In the genomic region with DNA sequence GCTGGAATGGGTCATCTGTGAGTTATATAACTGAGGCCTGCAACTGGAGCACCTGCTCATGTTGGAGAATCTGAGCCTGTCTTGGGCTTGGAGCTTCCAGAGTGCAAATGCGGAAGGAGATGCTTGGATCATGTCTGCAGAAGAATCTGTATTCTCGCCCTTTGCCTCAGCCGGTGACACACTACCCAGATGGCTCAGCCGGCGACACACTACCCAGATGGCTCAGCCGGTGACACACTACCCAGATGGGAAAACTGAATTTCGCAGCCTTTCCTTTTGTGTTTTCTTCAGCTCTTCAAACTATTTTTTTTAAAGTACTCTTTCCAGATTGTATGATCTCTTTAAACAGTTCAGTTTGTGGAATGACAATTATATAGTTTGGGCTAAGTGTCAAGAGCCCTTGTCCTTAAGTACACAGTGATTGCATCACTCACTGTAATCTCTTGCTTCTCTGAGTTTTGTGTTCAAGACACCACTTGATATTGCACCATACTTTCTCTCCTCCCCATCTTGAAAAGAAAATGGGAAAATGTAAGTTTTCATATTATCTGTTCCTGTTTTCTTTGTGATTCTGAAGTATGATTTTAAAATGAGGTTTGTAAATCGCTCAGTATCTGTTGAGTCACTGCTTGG, we compare ENCODE assay signal across 16 mouse cellular contexts.
DNase-seq lines count a peak whose midpoint lies in the region; ATAC-seq and TF ChIP-seq lines count a peak whose summit lies in the region.
"Had no signal": no experiment of that assay in that cellular context is flagged by ENCODE, and none has a peak within 500 bp of the region (broad histone marks: within the 10 kb centered on the region; RNA-seq: fewer than 3 reads in every experiment).

No protein-coding gene starts in this region.

- 75% methylated on average over 8 of the region's 8 CpGs for WGBS in forebrain, embryonic 15.5 days
- 89% methylated on average over 8 of the region's 8 CpGs for WGBS in forebrain, embryonic 11.5 days
- WGBS in lung, postnatal 0 days, result 61% methylated on average over 8 of the region's 8 CpGs
- 73% methylated on average over 8 of the region's 8 CpGs for WGBS in lung, adult 2 months
- 60% methylated on average over 8 of the region's 8 CpGs for WGBS in forebrain, postnatal 0 days

- H3K4me2 ChIP-seq in forebrain, embryonic 15.5 days (replicated peaks), result no peak overlapping the region
- no peak overlapping the region for H3K4me2 ChIP-seq in forebrain, embryonic 11.5 days (ENCODE audit: low read depth, low read length, severe bottlenecking)
- H3K4me2 ChIP-seq in lung, postnatal 0 days (replicated peaks; ENCODE audit: low read depth, low read length), result no peak overlapping the region
- H3K4me2 ChIP-seq in forebrain, postnatal 0 days (ENCODE audit: low read depth), result no peak overlapping the region
- H3K4me2 ChIP-seq: hindbrain, embryonic 12.5 days; limb, embryonic 15.5 days; midbrain, embryonic 13.5 days had no signal

- TF ChIP-seq POLR2A in lung, adult 2 months (IDR thresholded peaks at IDR 0.05; ENCODE audit: borderline replicate concordance, extremely low read depth, low read depth, low read length), result no peak

- H3K4me1 ChIP-seq in forebrain, embryonic 15.5 days, result 0 out of 2 replicates have a peak, but pooled peaks cover 4% of the 10 kb centered on the region
- H3K4me1 ChIP-seq in forebrain, embryonic 11.5 days (replicated peaks; ENCODE audit: control insufficient read depth, insufficient read depth, low read length), result no peaks in the 10 kb centered on the region
- no peaks in the 10 kb centered on the region for H3K4me1 ChIP-seq in lung, postnatal 0 days (ENCODE audit: insufficient read depth, low read depth, low read length)
- no peaks in the 10 kb centered on the region for H3K4me1 ChIP-seq in lung, adult 2 months (ENCODE audit: control insufficient read depth, insufficient read depth, low read length)
- no peaks in the 10 kb centered on the region for H3K4me1 ChIP-seq in forebrain, postnatal 0 days (ENCODE audit: insufficient read depth)

- no peak overlapping the region for H3K4me3 ChIP-seq in forebrain, embryonic 15.5 days
- H3K4me3 ChIP-seq in forebrain, embryonic 11.5 days (ENCODE audit: low read depth, low read length), result no peak overlapping the region
- H3K4me3 ChIP-seq in lung, postnatal 0 days (ENCODE audit: low read depth, low read length), result no peak overlapping the region
- H3K4me3 ChIP-seq in lung, adult 2 months (replicated peaks; ENCODE audit: extremely low read depth, low read depth, low read length), result no peak overlapping the region
- no peak overlapping the region for H3K4me3 ChIP-seq in forebrain, postnatal 0 days (ENCODE audit: low read depth, low read length)
- H3K4me3 ChIP-seq: hindbrain, embryonic 12.5 days; limb, embryonic 15.5 days; midbrain, embryonic 13.5 days had no signal

- no peak overlapping the region for H3K27ac ChIP-seq in forebrain, embryonic 15.5 days (replicated peaks)
- no peak overlapping the region for H3K27ac ChIP-seq in forebrain, embryonic 11.5 days (ENCODE audit: low read depth, low read length)
- H3K27ac ChIP-seq in lung, postnatal 0 days (ENCODE audit: low read length), result no peak overlapping the region
- H3K27ac ChIP-seq in forebrain, postnatal 0 days (ENCODE audit: low read depth, low read length), result no peak overlapping the region
- H3K27ac ChIP-seq: hindbrain, embryonic 12.5 days; kidney, postnatal 0 days; limb, embryonic 15.5 days; midbrain, embryonic 13.5 days had no signal

- no peaks in the 10 kb centered on the region for H3K27me3 ChIP-seq in forebrain, embryonic 15.5 days
- H3K27me3 ChIP-seq in forebrain, embryonic 11.5 days (ENCODE audit: control insufficient read depth, insufficient read depth, low read length), result no peaks in the 10 kb centered on the region
- H3K27me3 ChIP-seq in lung, postnatal 0 days (replicated peaks; ENCODE audit: insufficient read depth, low read length), result no peaks in the 10 kb centered on the region
- no peaks in the 10 kb centered on the region for H3K27me3 ChIP-seq in forebrain, postnatal 0 days (ENCODE audit: insufficient read depth, low read length)
- H3K27me3 ChIP-seq: hindbrain, embryonic 12.5 days; limb, embryonic 15.5 days; midbrain, embryonic 13.5 days had no signal

- H3K9ac ChIP-seq in forebrain, embryonic 15.5 days (replicated peaks), result no peak overlapping the region
- H3K9ac ChIP-seq in forebrain, embryonic 11.5 days (ENCODE audit: low read length), result no peak overlapping the region
- H3K9ac ChIP-seq in lung, postnatal 0 days (replicated peaks; ENCODE audit: low read depth), result no peak overlapping the region
- H3K9ac ChIP-seq in forebrain, postnatal 0 days, result no peak overlapping the region
- H3K9ac ChIP-seq: hindbrain, embryonic 12.5 days; limb, embryonic 15.5 days; midbrain, embryonic 13.5 days had no signal

- no peak for DNase-seq in forebrain, embryonic 11.5 days (ENCODE audit: low spot score)
- peak; percentile 17 for DNase-seq in lung, postnatal 0 days (ENCODE audit: low spot score)
- DNase-seq in lung, adult 2 months, result no peak
- DNase-seq in forebrain, postnatal 0 days, result peak; percentile 64
- peak; percentile 16 for DNase-seq in right cerebral cortex, postnatal 25 days
- no peak for DNase-seq in kidney, postnatal 25 days
- DNase-seq: adrenal gland, postnatal 10 days; cerebellum, adult 2 months; gastrocnemius, postnatal 36 days; thymus, adult 18-20 months had no signal

- no peak for TF ChIP-seq CTCF in lung, postnatal 0 days (IDR thresholded peaks at IDR 0.05)
- no peak for TF ChIP-seq CTCF in lung, adult 2 months (IDR thresholded peaks at IDR 0.05; ENCODE audit: insufficient read depth, low read length)
- TF ChIP-seq CTCF in forebrain, postnatal 0 days (IDR thresholded peaks at IDR 0.05; ENCODE audit: low read depth), result no peak

- H3K36me3 ChIP-seq in forebrain, embryonic 15.5 days, result no peaks in the 10 kb centered on the region
- no peaks in the 10 kb centered on the region for H3K36me3 ChIP-seq in forebrain, embryonic 11.5 days (ENCODE audit: control insufficient read depth, insufficient read depth, low read length)
- no peaks in the 10 kb centered on the region for H3K36me3 ChIP-seq in lung, postnatal 0 days (ENCODE audit: insufficient read depth, low read length)
- H3K36me3 ChIP-seq in forebrain, postnatal 0 days (ENCODE audit: insufficient read depth), result no peaks in the 10 kb centered on the region
- H3K36me3 ChIP-seq: hindbrain, embryonic 12.5 days; limb, embryonic 15.5 days; midbrain, embryonic 13.5 days had no signal

- H3K9me3 ChIP-seq in forebrain, embryonic 15.5 days, result no peaks in the 10 kb centered on the region
- H3K9me3 ChIP-seq in forebrain, embryonic 11.5 days (ENCODE audit: control insufficient read depth, low read length), result no peaks in the 10 kb centered on the region
- no peaks in the 10 kb centered on the region for H3K9me3 ChIP-seq in lung, postnatal 0 days (ENCODE audit: low read length)
- H3K9me3 ChIP-seq in forebrain, postnatal 0 days (ENCODE audit: low read length), result no peaks in the 10 kb centered on the region
- H3K9me3 ChIP-seq: hindbrain, embryonic 12.5 days; limb, embryonic 15.5 days; midbrain, embryonic 13.5 days had no signal

- ATAC-seq in forebrain, embryonic 15.5 days (replicated peaks), result peak; percentile 45; the same call in 1 of the 2 replicates
- no peak for ATAC-seq in forebrain, embryonic 11.5 days (replicated peaks; ENCODE audit: low FRiP score)
- ATAC-seq in lung, postnatal 0 days, result peak; percentile 58
- peak; percentile 85 for ATAC-seq in forebrain, postnatal 0 days
- ATAC-seq: intestine, embryonic 16.5 days; midbrain, embryonic 13.5 days had no signal

- peak; percentile 48; the same call in 1 of the 2 replicates for TF ChIP-seq EP300 in lung, postnatal 0 days (IDR thresholded peaks at IDR 0.05)

Comparison
In these comparisons a context has a peak if more than half of its experiments do, and no peak if none do; other contexts are left out.
1. DNase-seq: peak in lung, postnatal 0 days (single experiment), forebrain, postnatal 0 days (single experiment) and right cerebral cortex, postnatal 25 days (single experiment); none in forebrain, embryonic 11.5 days (single experiment), lung, adult 2 months (single experiment) and kidney, postnatal 25 days (0 of 2).